Mouse (Mus musculus) heart, adult 11 months (tissue): ENCODE measurements around the gene Senp6.
"Not testable (repeated sequence)": the region's sequence is repeated elsewhere in the genome, so short reads cannot be mapped to it uniquely, and the experiment has no call there.

Experiments
- DNase-seq: peaks from one replicate; pipeline ENCODE4 v3.0.0; 2022

The Senp6 gene

DNA sequence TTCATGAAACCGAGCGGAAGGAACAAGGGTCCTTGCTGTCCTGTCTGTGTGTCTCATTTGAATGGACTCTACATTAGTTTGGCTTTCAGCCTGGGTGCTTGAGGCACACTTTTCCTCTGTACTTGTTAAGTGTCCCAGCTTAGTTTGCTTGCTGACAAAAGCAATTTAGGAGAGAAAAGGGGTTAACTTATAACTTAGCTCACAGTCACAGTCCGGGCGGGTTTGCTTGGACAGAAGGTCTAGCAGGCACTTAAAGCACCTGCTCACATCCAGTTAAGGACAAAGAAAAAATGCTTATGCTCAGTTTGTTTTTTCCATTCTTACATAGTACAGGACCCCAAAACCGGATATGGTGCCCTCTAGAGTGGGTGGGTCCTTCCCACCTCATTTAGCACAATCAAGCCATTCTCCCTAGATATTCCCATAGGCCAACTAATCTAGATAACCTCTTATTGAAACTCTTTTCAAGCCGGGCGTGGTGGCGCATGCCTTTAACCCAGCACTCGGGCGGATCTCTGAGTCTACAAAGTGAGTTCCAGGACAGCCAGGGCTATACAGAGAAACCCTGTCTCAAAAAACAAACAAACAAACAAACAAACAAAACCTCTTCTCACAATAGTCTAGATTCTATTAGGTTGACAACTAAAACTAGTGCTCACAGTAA, 17.9 kb downstream of the Senp6 start:
- DNase-seq = no peak

GRCm38 (mm10) chr9:80085665-80086064, 19.0 kb downstream of the Senp6 start:
- no peak for DNase-seq

DNA sequence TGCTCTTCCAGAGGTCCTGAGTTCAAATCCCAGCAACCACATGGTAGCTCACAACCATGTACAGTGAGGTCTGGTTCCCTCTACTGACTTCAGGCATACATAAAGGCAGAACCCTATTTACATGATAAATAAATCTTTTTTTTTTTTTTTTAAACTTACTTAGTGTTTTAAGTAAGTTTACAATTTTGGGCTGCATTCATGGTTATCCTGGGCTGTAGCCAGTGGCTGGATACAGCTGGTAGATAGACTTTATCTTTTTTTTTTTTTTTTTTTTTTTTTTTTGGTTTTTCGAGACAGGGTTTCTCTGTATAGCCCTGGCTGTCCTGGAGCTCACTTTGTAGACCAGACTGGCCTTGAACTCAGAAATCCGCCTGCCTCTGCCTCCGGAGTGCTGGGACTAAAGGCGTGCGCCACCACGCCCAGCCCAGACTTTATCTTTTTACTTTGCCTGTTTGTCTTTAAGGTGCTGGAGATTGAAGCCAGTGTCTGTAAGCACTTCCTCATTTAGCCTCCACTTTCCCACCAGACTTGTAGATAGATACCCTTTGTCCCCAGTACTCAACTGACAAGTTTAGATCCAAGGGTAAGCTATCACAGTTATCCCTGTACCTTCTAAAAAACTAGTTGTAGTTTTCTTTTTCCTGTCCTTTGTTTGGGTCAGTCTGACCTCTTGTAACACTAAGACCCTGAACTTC, 19.7 kb downstream of the Senp6 start:
- DNase-seq = not testable (repeated sequence)

GRCm38 (mm10) chr9:80089409-80089808, 22.7 kb downstream of the Senp6 start:
- DNase-seq = no peak

- DNase-seq = no peak
These were observed 29.6 kb downstream of the Senp6 start for GRCm38 (mm10) chr9:80096325-80096724.

GRCm38 (mm10) chr9:80145992-80146587, 79.4 kb downstream of the Senp6 start:
- peak; percentile 50 for DNase-seq

DNA sequence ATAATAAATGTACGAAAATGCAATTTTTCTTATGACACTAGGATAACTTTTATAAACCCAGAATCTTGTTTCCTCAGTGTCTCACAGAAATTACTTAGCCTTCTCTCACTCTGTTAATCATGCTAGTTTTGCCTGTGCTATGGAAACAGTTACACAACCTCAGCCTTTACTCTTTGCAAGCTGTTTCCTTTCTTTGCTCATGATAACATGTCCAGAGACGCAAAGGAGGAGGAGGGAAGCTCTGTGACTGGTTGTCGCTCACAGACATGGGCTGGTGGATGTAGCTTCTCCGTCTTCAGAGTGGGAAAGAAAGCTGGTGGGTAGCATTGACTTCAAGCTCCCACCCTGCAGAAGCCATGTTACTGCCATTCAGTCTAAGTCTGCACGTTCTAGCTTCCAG, 82.9 kb downstream of the Senp6 start:
- peak; percentile 63 for DNase-seq

DNA sequence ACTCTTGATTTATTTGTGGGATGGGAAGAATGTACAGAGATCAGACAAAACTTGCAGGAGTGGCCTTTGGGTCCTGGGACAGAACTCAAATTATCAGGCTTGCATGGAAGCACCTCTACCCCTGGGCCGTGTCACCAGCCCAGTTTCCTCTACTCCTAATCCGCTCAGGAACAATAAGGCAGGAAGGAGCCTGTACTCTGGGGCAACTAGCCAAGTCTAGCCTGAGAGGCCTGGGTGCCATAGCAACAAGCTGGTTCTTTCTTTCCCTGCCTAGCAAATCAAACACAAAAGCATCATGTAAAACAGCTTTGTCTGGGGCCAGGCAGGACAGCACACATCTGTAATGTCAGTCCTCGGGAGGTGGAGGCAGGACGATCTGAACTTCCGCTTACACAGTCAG, 88.6 kb downstream of the Senp6 start:
- DNase-seq = peak; percentile 97

- DNase-seq = peak; percentile 30
These were observed 90.1 kb downstream of the Senp6 start for GRCm38 (mm10) chr9:80156780-80157179.

- DNase-seq = peak; percentile 75
These were observed 91.2 kb downstream of the Senp6 start for GRCm38 (mm10) chr9:80157840-80158465.

- DNase-seq = peak; percentile 66
These were observed 92.2 kb downstream of the Senp6 start for GRCm38 (mm10) chr9:80158937-80159336.

GRCm38 (mm10) chr9:80161451-80161850, 94.7 kb downstream of the Senp6 start:
- DNase-seq = peak; percentile 84

DNA sequence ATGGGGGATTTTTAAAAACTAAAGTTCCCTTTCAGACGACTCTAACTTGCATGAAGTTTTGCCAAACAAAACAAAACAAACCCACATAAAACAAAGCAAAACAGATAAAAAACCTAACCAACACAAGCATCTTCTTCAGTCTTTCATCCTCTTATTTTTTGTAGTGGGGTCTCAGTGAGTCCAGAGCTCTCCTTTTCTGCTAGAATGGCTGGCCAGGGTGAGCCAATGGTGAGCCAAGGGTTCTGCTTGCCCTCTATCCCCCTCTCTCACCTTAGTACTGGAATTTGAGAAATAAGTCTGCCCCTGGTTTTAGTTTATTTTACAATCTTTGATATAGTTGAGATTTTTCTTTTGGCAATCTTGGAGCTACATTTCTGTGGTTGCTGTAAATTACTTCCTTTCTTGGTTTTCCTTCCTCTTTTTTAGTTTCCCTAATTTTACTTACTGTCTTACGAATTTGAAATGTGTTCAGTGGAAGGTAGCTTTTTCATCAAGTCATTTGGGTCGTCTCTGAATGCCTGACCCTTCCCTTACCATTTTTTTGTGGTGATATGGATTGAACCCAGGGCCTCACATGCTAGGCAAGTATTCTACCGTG, 96.5 kb downstream of the Senp6 start:
- DNase-seq = peak; percentile 77

- no peak for DNase-seq
These were observed 97.5 kb downstream of the Senp6 start for GRCm38 (mm10) chr9:80164191-80164590.

DNA sequence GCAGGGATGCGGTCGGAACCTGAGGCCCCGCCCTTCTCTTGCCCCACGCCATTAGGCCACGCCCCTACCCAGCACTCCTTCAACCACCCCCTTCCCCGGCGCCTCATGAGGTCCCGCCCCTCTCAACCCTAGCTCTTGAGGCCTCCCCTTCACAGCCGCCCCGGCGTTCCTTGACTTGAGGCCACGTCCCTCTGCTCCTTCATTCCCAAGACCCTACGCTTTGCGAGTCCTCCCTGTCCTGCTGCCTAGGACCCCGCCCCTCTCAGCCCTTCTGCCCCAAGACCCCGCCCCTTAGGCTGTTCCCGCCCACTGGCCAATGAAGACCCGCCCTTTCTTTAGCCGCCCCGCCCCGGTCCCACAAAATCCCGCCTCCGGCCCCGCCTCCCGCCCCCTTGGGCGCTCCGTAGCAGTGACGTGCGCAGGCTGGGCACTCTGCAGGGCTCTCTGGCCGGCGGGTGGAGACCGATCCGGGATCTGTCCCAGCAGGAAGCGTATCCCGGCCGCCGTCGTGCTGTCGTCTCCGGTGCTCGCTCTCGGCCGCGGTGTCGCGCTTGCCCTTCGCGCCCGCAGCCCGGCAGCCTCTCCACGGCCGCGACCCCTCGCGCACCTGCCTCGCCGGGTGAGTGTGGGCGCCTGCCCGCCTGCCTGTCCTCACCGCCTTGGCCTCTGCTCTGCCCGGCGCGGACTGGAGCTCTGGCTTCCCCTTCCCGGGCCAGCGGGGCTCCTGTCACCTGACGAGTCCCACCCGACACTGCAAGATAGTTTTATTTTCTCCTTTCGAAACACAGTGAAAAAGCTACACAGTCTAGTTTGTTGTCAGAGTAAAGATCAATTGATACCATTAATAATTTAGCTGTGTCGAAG, 98.1 kb downstream of the Senp6 start, which contains the start of gene Myo6:
Gene Myo6, plus strand, starts transcription at position 421 of the 864 bp plus-strand sequence.
- DNase-seq = peak; percentile 100

- peak; percentile 33 for DNase-seq
These were observed 99.0 kb downstream of the Senp6 start for GRCm38 (mm10) chr9:80165690-80166089.

DNA sequence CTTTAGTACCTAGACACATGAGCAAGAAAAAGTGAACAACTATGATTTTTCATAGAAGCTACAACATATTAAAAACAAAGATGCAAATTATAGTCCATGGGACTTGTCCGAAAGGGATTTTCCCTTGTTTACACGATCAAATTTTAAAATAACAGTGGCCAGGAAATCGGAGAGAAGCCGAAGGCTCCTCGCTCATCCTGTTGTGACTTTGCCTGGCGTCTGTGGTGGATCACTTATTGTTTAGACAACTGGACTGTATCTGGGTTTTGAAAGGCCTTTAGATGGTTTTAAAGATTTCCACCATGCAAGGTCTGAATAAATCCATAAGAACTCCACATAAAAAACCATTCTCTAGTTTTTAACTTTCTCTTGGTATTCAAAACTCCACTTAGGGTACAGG, 99.7 kb downstream of the Senp6 start:
- peak; percentile 79 for DNase-seq

DNA sequence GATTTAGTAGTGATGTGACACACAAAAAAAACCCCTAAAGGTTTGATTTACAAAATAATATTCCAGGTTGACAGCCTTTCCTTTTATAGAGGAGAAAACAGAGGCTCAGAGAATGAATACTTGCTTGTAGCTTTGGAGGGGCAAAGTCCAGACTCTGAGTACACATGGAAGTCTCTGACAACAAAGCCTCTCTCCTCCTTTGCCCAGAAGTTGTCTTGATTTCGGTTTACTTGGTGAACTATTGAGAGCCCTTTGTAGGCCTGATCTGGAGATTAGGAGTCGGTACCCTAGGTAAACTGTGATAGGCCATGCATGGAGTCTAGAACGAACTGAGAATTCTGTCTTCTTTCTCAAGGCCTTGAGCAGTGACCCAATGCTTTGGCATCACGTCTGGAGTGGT, 100.4 kb downstream of the Senp6 start:
- peak; percentile 70 for DNase-seq

DNA sequence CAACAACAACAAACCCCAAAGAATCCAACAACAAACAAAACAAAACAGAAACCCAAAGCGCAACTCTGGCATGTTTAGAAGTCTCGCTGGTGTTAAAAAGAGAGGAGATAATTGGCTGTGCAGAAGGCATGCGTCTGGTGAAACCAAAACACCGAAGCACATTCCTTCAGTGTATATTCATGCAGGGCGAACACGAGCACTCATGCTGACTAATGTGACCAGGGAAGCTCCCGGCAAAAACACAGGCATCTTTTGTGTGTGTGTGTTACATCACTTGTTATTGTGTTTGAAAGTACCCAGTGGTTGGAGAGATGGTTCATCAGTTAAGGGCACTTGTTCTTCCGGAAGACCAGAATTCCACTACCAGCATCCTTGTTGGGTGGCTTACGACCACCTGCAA, 102.8 kb downstream of the Senp6 start:
- DNase-seq = peak; percentile 72

- no peak for DNase-seq
These were observed 104.5 kb downstream of the Senp6 start for GRCm38 (mm10) chr9:80171241-80171640.

- peak; percentile 12 for DNase-seq
These were observed 105.9 kb downstream of the Senp6 start for GRCm38 (mm10) chr9:80172396-80173222.
